In genomic region chr8:48603165-48603840, GRCm38 (mm10) we compare ENCODE assay signal across 18 mouse cellular contexts.
A peak's percentile ranks its signal among the peaks of the same experiment; 100 is the strongest.
DNase-seq lines count a peak whose midpoint lies in the region; ATAC-seq and TF ChIP-seq lines count a peak whose summit lies in the region.
"Had no signal": no experiment of that assay in that cellular context is flagged by ENCODE, and none has a peak within 500 bp of the region (broad histone marks: within the 10 kb centered on the region; RNA-seq: fewer than 3 reads in every experiment).

No protein-coding gene starts in this region.

- no peak overlapping the region for H3K4me3 ChIP-seq in intestine, embryonic 15.5 days (replicated peaks)
- H3K4me3 ChIP-seq in liver, embryonic 16.5 days (ENCODE audit: low read depth, low read length), result no peak overlapping the region
- H3K4me3 ChIP-seq in gastrocnemius, adult 2 months, result no peak overlapping the region
- H3K4me3 ChIP-seq: forebrain, embryonic 10.5 days; hindbrain, embryonic 13.5 days; layer of hippocampus, adult 2 months; limb, embryonic 13.5 days; midbrain, embryonic 13.5 days had no signal

- intact Hi-C loops in left cerebral cortex, postnatal 25 days (cut with DNase I), result no loop called here
- intact Hi-C loops in gastrocnemius, adult 2 months (cut with DNase I), result no loop called here

- H3K27ac ChIP-seq in intestine, embryonic 15.5 days, result no peak overlapping the region
- H3K27ac ChIP-seq in liver, embryonic 16.5 days (ENCODE audit: low read length), result peak overlapping the region; percentile 21; the same call in 1 of the 2 replicates
- no peak overlapping the region for H3K27ac ChIP-seq in gastrocnemius, adult 2 months
- H3K27ac ChIP-seq: forebrain, embryonic 10.5 days; hindbrain, embryonic 13.5 days; layer of hippocampus, adult 2 months; limb, embryonic 13.5 days; midbrain, embryonic 13.5 days had no signal

- no peaks in the 10 kb centered on the region for H3K9me3 ChIP-seq in intestine, embryonic 15.5 days
- no peaks in the 10 kb centered on the region for H3K9me3 ChIP-seq in liver, embryonic 16.5 days (replicated peaks; ENCODE audit: control insufficient read depth, low read length)
- H3K9me3 ChIP-seq: forebrain, embryonic 10.5 days; hindbrain, embryonic 13.5 days; limb, embryonic 13.5 days; midbrain, embryonic 13.5 days had no signal

- H3K9ac ChIP-seq in intestine, embryonic 15.5 days, result no peak overlapping the region
- no peak overlapping the region for H3K9ac ChIP-seq in liver, embryonic 16.5 days (ENCODE audit: low read depth, low read length)
- H3K9ac ChIP-seq: hindbrain, embryonic 13.5 days; limb, embryonic 13.5 days; midbrain, embryonic 13.5 days had no signal

- TF ChIP-seq CTCF in gastrocnemius, adult 2 months (IDR thresholded peaks at IDR 0.05), result no peak

- peak; percentile 98 for ATAC-seq in intestine, embryonic 15.5 days
- ATAC-seq in liver, embryonic 16.5 days (ENCODE audit: low read depth), result peak; percentile 83
- ATAC-seq: midbrain, embryonic 13.5 days had no signal

- H3K36me3 ChIP-seq in intestine, embryonic 15.5 days, result no peaks in the 10 kb centered on the region
- no peaks in the 10 kb centered on the region for H3K36me3 ChIP-seq in liver, embryonic 16.5 days (ENCODE audit: control insufficient read depth, insufficient read depth)
- H3K36me3 ChIP-seq: forebrain, embryonic 10.5 days; hindbrain, embryonic 13.5 days; limb, embryonic 13.5 days; midbrain, embryonic 13.5 days had no signal

- 71% methylated on average over 15 of the region's 15 CpGs for whole genome bisulfite sequencing in intestine, embryonic 15.5 days
- 71% methylated on average over 15 of the region's 15 CpGs for WGBS in liver, embryonic 16.5 days (ENCODE audit: insufficient replicate concordance)

- H3K4me2 ChIP-seq in intestine, embryonic 15.5 days (replicated peaks), result 0 out of 2 replicates have a peak overlapping the region, but pooled peaks have one; percentile 5
- no peak overlapping the region for H3K4me2 ChIP-seq in liver, embryonic 16.5 days (ENCODE audit: low read depth, low read length)
- H3K4me2 ChIP-seq: hindbrain, embryonic 13.5 days; limb, embryonic 13.5 days; midbrain, embryonic 13.5 days had no signal

- peak; percentile 31 to 49 for DNase-seq in kidney, adult 8-10 months
- peak; percentile 39 to 53 for DNase-seq in kidney, postnatal 36 days
- DNase-seq in adrenal gland, adult 2 months, result no peak
- no peak for DNase-seq in layer of hippocampus, adult 8-10 months (ENCODE audit: low spot score in 2 of 2)
- DNase-seq in left cerebral cortex, postnatal 25 days (ENCODE audit: low spot score in 2 of 2), result no peak
- no peak for DNase-seq in gastrocnemius, adult 2 months
- DNase-seq: adrenal gland, postnatal 10 days; cerebellum, adult 2 months; heart, adult 18-20 months; right cerebral cortex, adult 18-20 months; spleen, adult 18-20 months had no signal

- no peaks in the 10 kb centered on the region for H3K27me3 ChIP-seq in intestine, embryonic 15.5 days (replicated peaks)
- H3K27me3 ChIP-seq in liver, embryonic 16.5 days (ENCODE audit: control insufficient read depth, insufficient read depth, low read depth, low read length), result no peaks in the 10 kb centered on the region
- H3K27me3 ChIP-seq: hindbrain, embryonic 13.5 days; limb, embryonic 13.5 days; midbrain, embryonic 13.5 days had no signal

- no peaks in the 10 kb centered on the region for H3K4me1 ChIP-seq in intestine, embryonic 15.5 days (replicated peaks)
- no peaks in the 10 kb centered on the region for H3K4me1 ChIP-seq in liver, embryonic 16.5 days (ENCODE audit: control insufficient read depth, low read depth, low read length)
- H3K4me1 ChIP-seq: forebrain, embryonic 10.5 days had no signal

Comparison
In these comparisons a context has a peak if more than half of its experiments do, and no peak if none do; other contexts are left out.
1. DNase-seq: peak in kidney, adult 8-10 months (2 of 2) and kidney, postnatal 36 days (2 of 2); none in adrenal gland, adult 2 months (single experiment), layer of hippocampus, adult 8-10 months (0 of 2), left cerebral cortex, postnatal 25 days (0 of 2) and gastrocnemius, adult 2 months (single experiment).